Mouse (Mus musculus): Measurements from ENCODE around the gene Arl2bp. TPM values are rescaled to one million over a fixed set of nuclear protein-coding genes. Genes with fewer than 3 reads are reported as not detected.

The Arl2bp gene
- polyA plus RNA-seq, 1 experiment: 36.3 TPM

DNA sequence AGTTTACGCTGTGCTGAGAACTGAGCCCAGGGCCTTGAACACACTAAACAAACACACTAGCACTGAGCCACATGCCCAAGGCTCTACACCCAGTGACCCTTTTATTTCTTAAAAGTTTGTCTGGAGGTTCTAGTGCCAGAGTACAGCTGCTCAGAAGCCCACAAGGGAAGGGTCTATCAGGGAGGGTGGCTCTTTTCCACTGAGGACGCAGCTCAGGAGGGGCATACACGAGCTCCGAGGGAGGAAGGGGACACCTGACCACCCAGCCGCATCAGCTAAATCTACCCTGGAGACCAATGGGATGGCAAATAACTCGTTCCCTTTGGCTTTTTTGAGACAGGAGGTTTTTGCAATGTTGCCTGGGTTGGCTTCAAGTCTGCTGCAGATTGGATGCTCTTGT, 31.6 kb downstream of the Arl2bp start:
- no peak for TF ChIP-seq POLR2A (IDR thresholded peaks at IDR 0.05; ENCODE audit: borderline replicate concordance, control insufficient read depth, low read depth, low read length)
- no peak for TF ChIP-seq CTCF (IDR thresholded peaks at IDR 0.05; ENCODE audit: control insufficient read depth, insufficient read depth, low read length)
- Histone ChIP-seq H3K4me3 (replicated peaks; ENCODE audit: control insufficient read depth, low read depth, low read length) (no peak overlapping the region), H3K27ac (ENCODE audit: control insufficient read depth, insufficient read depth, low read depth, low read length, poor library complexity) (no peak overlapping the region), H3K4me1 (ENCODE audit: control insufficient read depth, insufficient read depth, low read length) (no peaks in the 10 kb centered on the region; the same call in 1 of the 2 replicates)
- 79% methylated on average over 6 of the region's 6 CpGs for WGBS

GRCm38 (mm10) chr8:94699366-94699765, 33.0 kb downstream of the Arl2bp start:
- no peak for TF ChIP-seq POLR2A (IDR thresholded peaks at IDR 0.05; ENCODE audit: borderline replicate concordance, control insufficient read depth, low read depth, low read length)
- H3K4me3 ChIP-seq (replicated peaks; ENCODE audit: control insufficient read depth, low read depth, low read length): no peak overlapping the region
- no peaks in the 10 kb centered on the region; the same call in 1 of the 2 replicates for H3K4me1 ChIP-seq (ENCODE audit: control insufficient read depth, insufficient read depth, low read length)
- H3K27ac ChIP-seq (ENCODE audit: control insufficient read depth, insufficient read depth, low read depth, low read length, poor library complexity): no peak overlapping the region
- 89% methylated on average over 16 of the region's 16 CpGs for WGBS

GRCm38 (mm10) chr8:94700421-94700935, 34.1 kb downstream of the Arl2bp start:
- Histone ChIP-seq H3K4me3 (replicated peaks; ENCODE audit: control insufficient read depth, low read depth, low read length) (no peak overlapping the region), H3K4me1 (ENCODE audit: control insufficient read depth, insufficient read depth, low read length) (no peaks in the 10 kb centered on the region; the same call in 1 of the 2 replicates), H3K27ac (ENCODE audit: control insufficient read depth, insufficient read depth, low read depth, low read length, poor library complexity) (no peak overlapping the region)
- TF ChIP-seq CTCF (IDR thresholded peaks at IDR 0.05; ENCODE audit: control insufficient read depth, insufficient read depth, low read length) (no peak), POLR2A (IDR thresholded peaks at IDR 0.05; ENCODE audit: borderline replicate concordance, control insufficient read depth, low read depth, low read length) (no peak)
- WGBS: 29% methylated on average over 4 of the region's 4 CpGs

DNA sequence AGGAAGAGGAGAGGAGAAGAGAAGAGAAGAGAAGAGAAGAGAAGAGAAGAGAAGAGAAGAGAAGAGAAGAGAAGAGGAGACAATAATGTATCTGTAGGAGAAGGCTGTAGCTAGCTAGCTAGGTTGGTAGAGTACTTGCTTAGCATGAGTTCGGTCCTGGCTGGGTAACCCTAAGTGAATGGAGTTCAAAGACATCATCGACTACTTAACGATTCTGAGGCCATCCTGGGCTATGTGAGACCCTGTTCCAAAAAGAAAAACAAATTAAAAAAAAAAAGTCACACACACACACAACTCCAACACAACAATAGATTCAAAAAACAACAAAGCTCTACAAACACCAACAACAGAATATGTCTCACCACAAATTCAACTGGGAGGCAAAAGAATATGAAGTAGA, 35.8 kb downstream of the Arl2bp start:
- 54% methylated on average over 3 of the region's 3 CpGs for WGBS

GRCm38 (mm10) chr8:94702844-94703813, 36.7 kb downstream of the Arl2bp start:
- TF ChIP-seq CTCF (IDR thresholded peaks at IDR 0.05; ENCODE audit: control insufficient read depth, insufficient read depth, low read length): peak; percentile 87
- TF ChIP-seq POLR2A (IDR thresholded peaks at IDR 0.05; ENCODE audit: borderline replicate concordance, control insufficient read depth, low read depth, low read length): no peak
- under 1% methylated on average over 35 of the region's 35 CpGs for WGBS

More for the DNA sequence above, 35.8 kb downstream of the Arl2bp start:
- no peak overlapping the region for H3K4me3 ChIP-seq (replicated peaks; ENCODE audit: control insufficient read depth, low read depth, low read length)
- H3K4me1 ChIP-seq (ENCODE audit: control insufficient read depth, insufficient read depth, low read length): no peaks in the 10 kb centered on the region; the same call in 1 of the 2 replicates
- no peak overlapping the region for H3K27ac ChIP-seq (ENCODE audit: control insufficient read depth, insufficient read depth, low read depth, low read length, poor library complexity)
- TF ChIP-seq CTCF (IDR thresholded peaks at IDR 0.05; ENCODE audit: control insufficient read depth, insufficient read depth, low read length) (no peak), POLR2A (IDR thresholded peaks at IDR 0.05; ENCODE audit: borderline replicate concordance, control insufficient read depth, low read depth, low read length) (no peak)

GRCm38 (mm10) chr8:94703972-94704668, 37.7 kb downstream of the Arl2bp start:
- WGBS: under 1% methylated on average over 35 of the region's 35 CpGs
- Histone ChIP-seq H3K4me1 (ENCODE audit: control insufficient read depth, insufficient read depth, low read length) (no peaks in the 10 kb centered on the region; the same call in 1 of the 2 replicates), H3K27ac (ENCODE audit: control insufficient read depth, insufficient read depth, low read depth, low read length, poor library complexity) (no peak overlapping the region), H3K4me3 (replicated peaks; ENCODE audit: control insufficient read depth, low read depth, low read length) (peak overlapping the region; percentile 62)
- TF ChIP-seq POLR2A (IDR thresholded peaks at IDR 0.05; ENCODE audit: borderline replicate concordance, control insufficient read depth, low read depth, low read length) (no peak), CTCF (IDR thresholded peaks at IDR 0.05; ENCODE audit: control insufficient read depth, insufficient read depth, low read length) (peak; percentile 90)

More at GRCm38 (mm10) chr8:94702844-94703813, 36.7 kb downstream of the Arl2bp start:
- peak overlapping the region; percentile 50 for H3K27ac ChIP-seq (ENCODE audit: control insufficient read depth, insufficient read depth, low read depth, low read length, poor library complexity)
- peak overlapping the region; percentile 72 for H3K4me3 ChIP-seq (replicated peaks; ENCODE audit: control insufficient read depth, low read depth, low read length)
- no peaks in the 10 kb centered on the region; the same call in 1 of the 2 replicates for H3K4me1 ChIP-seq (ENCODE audit: control insufficient read depth, insufficient read depth, low read length)

DNA sequence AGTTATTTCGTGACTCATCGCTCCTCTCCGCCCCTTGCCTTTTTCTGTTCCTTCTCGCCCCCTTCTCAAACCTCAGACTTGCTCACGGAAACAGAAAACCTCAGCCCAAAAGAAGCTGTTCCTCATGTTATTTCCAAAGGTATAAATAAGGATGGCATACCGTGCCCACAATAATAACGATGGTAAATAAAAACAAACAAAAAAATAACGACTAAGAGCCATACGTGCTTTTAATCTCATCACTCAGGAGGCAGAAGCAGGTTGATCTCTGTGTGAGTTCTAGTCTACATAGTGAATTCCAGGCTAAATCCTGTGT, 38.2 kb downstream of the Arl2bp start:
- H3K4me3 ChIP-seq (replicated peaks; ENCODE audit: control insufficient read depth, low read depth, low read length): peak overlapping the region; percentile 62
- 7% methylated on average over 9 of the region's 9 CpGs for WGBS
- no peaks in the 10 kb centered on the region; the same call in none of the 2 replicates for H3K4me1 ChIP-seq (ENCODE audit: control insufficient read depth, insufficient read depth, low read length)
- H3K27ac ChIP-seq (ENCODE audit: control insufficient read depth, insufficient read depth, low read depth, low read length, poor library complexity): no peak overlapping the region
- TF ChIP-seq CTCF (IDR thresholded peaks at IDR 0.05; ENCODE audit: control insufficient read depth, insufficient read depth, low read length) (no peak), POLR2A (IDR thresholded peaks at IDR 0.05; ENCODE audit: borderline replicate concordance, control insufficient read depth, low read depth, low read length) (no peak)

Measured in bone marrow, adult 2 months (tissue).